Comparison of ENCODE assay signal across 19 mouse cellular contexts in the genomic region with DNA sequence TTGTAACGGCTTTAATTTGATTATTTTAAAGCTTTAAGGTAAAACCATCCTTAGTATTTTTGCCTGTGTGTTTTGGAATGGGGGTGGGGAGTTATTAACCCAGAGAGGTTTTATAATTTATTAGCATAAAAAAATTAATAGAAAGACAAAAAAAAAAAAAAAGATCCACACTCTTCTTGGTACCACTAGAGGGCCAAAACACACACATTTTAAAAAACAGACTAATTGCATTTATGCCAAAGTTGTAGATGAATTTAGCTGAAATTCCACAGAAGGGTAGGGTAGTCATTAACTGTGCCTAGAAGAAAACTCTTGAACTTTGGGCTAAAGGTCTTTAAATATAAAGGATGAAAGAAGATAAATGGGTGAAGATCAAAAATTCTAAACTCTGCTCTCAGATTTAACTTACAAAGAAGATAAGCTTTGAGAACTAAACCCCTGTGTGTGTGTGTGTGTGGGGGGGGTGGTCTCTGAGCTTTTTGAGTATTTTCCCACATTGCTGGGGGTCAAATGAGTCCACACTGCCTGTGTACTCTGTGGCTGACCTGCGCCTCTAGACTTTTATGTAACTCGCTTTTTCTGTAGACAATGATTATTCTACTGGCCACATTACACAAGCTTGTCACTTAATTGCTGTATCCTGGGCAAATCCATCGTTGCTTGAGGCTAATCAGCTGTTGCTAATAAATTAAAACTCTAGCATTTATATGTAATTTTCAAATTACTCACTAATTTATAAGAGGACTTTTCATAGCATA. TPM values are rescaled to one million over a fixed set of nuclear protein-coding genes. Genes with fewer than 3 reads are reported as not detected.
DNase-seq lines count a peak whose midpoint lies in the region; ATAC-seq and TF ChIP-seq lines count a peak whose summit lies in the region.
"Had no signal": no experiment of that assay in that cellular context is flagged by ENCODE, and none has a peak within 500 bp of the region (broad histone marks: within the 10 kb centered on the region; RNA-seq: fewer than 3 reads in every experiment).

No protein-coding gene starts in this region.

- H3K9me3 ChIP-seq in heart, postnatal 0 days (replicated peaks; ENCODE audit: control insufficient read depth, low read length): no peaks in the 10 kb centered on the region
- H3K9me3 ChIP-seq: heart, embryonic 10.5 days; liver, embryonic 15.5 days; midbrain, embryonic 10.5 days; neural tube, embryonic 13.5 days; stomach, embryonic 15.5 days had no signal

- H3K27me3 ChIP-seq in heart, postnatal 0 days (ENCODE audit: control insufficient read depth, insufficient read depth, low read length): no peaks in the 10 kb centered on the region
- H3K27me3 ChIP-seq: liver, embryonic 15.5 days; neural tube, embryonic 13.5 days; stomach, embryonic 15.5 days had no signal

- no peak overlapping the region for H3K4me3 ChIP-seq in heart, postnatal 0 days (ENCODE audit: low read depth, low read length)
- no peak overlapping the region for H3K4me3 ChIP-seq in layer of hippocampus, adult 2 months
- H3K4me3 ChIP-seq: erythroblast, embryonic 14.5 days; heart, embryonic 10.5 days; liver, embryonic 15.5 days; midbrain, embryonic 10.5 days; neural tube, embryonic 13.5 days; stomach, embryonic 15.5 days had no signal

- no peak overlapping the region for H3K9ac ChIP-seq in heart, postnatal 0 days (replicated peaks; ENCODE audit: low read depth, low read length)
- H3K9ac ChIP-seq: liver, embryonic 15.5 days; neural tube, embryonic 13.5 days; stomach, embryonic 15.5 days had no signal

- no peak overlapping the region for H3K27ac ChIP-seq in heart, postnatal 0 days (ENCODE audit: low read depth)
- no peak overlapping the region for H3K27ac ChIP-seq in layer of hippocampus, adult 2 months
- H3K27ac ChIP-seq: heart, embryonic 10.5 days; liver, embryonic 15.5 days; midbrain, embryonic 10.5 days; neural tube, embryonic 13.5 days; stomach, embryonic 15.5 days had no signal

- H3K4me2 ChIP-seq in heart, postnatal 0 days (ENCODE audit: low read depth, low read length): no peak overlapping the region
- H3K4me2 ChIP-seq: liver, embryonic 15.5 days; neural tube, embryonic 13.5 days; stomach, embryonic 15.5 days had no signal

- H3K4me1 ChIP-seq in heart, postnatal 0 days (ENCODE audit: control insufficient read depth, insufficient read depth): peaks cover 13% of the 10 kb centered on the region
- H3K4me1 ChIP-seq: liver, embryonic 15.5 days; midbrain, embryonic 10.5 days; neural tube, embryonic 13.5 days; stomach, embryonic 15.5 days had no signal

- TF ChIP-seq CTCF in heart, postnatal 0 days (IDR thresholded peaks at IDR 0.05; ENCODE audit: low read depth): 0 out of 2 replicates have a peak, but pooled peaks have one; percentile 5
- peak; percentile 75 for TF ChIP-seq CTCF in layer of hippocampus, adult 2 months (conservative IDR thresholded peaks at IDR 0.05)

- TF ChIP-seq EP300 in heart, postnatal 0 days (IDR thresholded peaks at IDR 0.05; ENCODE audit: low read depth): no peak

- DNase-seq in heart, postnatal 0 days (ENCODE audit: low spot score): no peak
- DNase-seq in heart, adult 18-20 months: no peak
- no peak for DNase-seq in layer of hippocampus, adult 2 months (ENCODE audit: low spot score in 2 of 2)
- no peak for DNase-seq in layer of hippocampus, postnatal 36 days
- DNase-seq in 416B (ENCODE audit: low read depth): peak; percentile 33
- DNase-seq in Muller cell, postnatal 12 days (ENCODE audit: inconsistent ontology term): peak; percentile 6
- no peak for DNase-seq in adrenal gland, adult 2 months
- DNase-seq: adrenal gland, postnatal 14 days; cerebellum, adult 2 months; lung, postnatal 4 days; right cerebral cortex, postnatal 14 days had no signal

- WGBS in heart, postnatal 0 days: 88% methylated on average over 4 of the region's 4 CpGs

- no peak for ATAC-seq in heart, postnatal 0 days (ENCODE audit: insufficient read depth, low read depth)
- ATAC-seq: forebrain, embryonic 16.5 days; hindbrain, embryonic 16.5 days had no signal

- H3K36me3 ChIP-seq in heart, postnatal 0 days (replicated peaks; ENCODE audit: control insufficient read depth, insufficient read depth, low read length): peaks cover 59% of the 10 kb centered on the region
- H3K36me3 ChIP-seq: stomach, embryonic 15.5 days had no signal

RNA-seq across cellular contexts. Expression of gene Cemip2, which starts 47.2 kb away (rescaled TPM):
- total RNA-seq in heart, postnatal 0 days (2014; rRNA removed; ENCODE audit: low replicate concordance): 55.8 and 58.8 TPM in 2 replicates
- polyA plus RNA-seq in heart, postnatal 0 days (2015; fragmentation: Nextera tagmentation; extraction: Ambion mirVana): 19.1 and 20.2 TPM in 2 replicates
- 10 to 100 TPM; 11.0 to 11.3 TPM for total RNA-seq in heart, adult 18-20 months (2021)
- total RNA-seq in layer of hippocampus, adult 2 months (2021): 10 to 100 TPM; 13.3 TPM
- total RNA-seq in layer of hippocampus, postnatal 36 days (2021): 10 to 100 TPM; 12.5 to 12.7 TPM
- total RNA-seq in adrenal gland, adult 2 months (2021): 10 to 100 TPM; 16.4 to 21.6 TPM
- 3.3 and 3.7 TPM in 2 replicates for polyA plus RNA-seq in adrenal gland, adult 2 months (2012; rRNA removed)

Comparison
In these comparisons a context has a peak if more than half of its experiments do, and no peak if none do; other contexts are left out.
1. DNase-seq: peak in 416B (single experiment) and Muller cell, postnatal 12 days (single experiment); none in heart, postnatal 0 days (single experiment), heart, adult 18-20 months (0 of 2), layer of hippocampus, adult 2 months (0 of 2), layer of hippocampus, postnatal 36 days (0 of 2) and adrenal gland, adult 2 months (single experiment).